Mouse (Mus musculus) cerebellum, adult 2 months (tissue): ENCODE measurements at regions not wholly inside any gene's neighbourhood (a gene's known extent, or its start where the extent isn't known, plus 50 kb on each side); places are given as distances from the start of the nearest gene placed in this dataset.
A peak's percentile ranks its signal among the peaks of the same experiment; 100 is the strongest.

ENCODE experiments used
- DNase-seq, 2 experiments: peaks; one replicate each; pipeline ENCODE4 v3.0.0; 2021
- H3K27ac ChIP-seq: fragments of 200-500 bp; 2 replicates; pipeline ENCODE4 v1.5.1; 2012; ENCODE audit warnings: low read length, control low read depth, inconsistent platforms; ENCODE audit not compliant: insufficient read depth
- H3K27me3 ChIP-seq: fragments of 200-500 bp; 2 replicates; pipeline ENCODE4 v1.6.1; 2012; ENCODE audit warnings: inconsistent platforms, mild to moderate bottlenecking, low read length, moderate library complexity; ENCODE audit not compliant: control insufficient read depth, insufficient read depth
- H3K4me1 ChIP-seq: fragments of 200-500 bp; 2 replicates; pipeline ENCODE4 v1.6.1; 2011; ENCODE audit warnings: low read length; ENCODE audit not compliant: control insufficient read depth, insufficient read depth
- H3K4me3 ChIP-seq: fragments of 200-500 bp; replicated peaks from 2 replicates; pipeline ENCODE3; 2011; ENCODE audit warnings: mild to moderate bottlenecking, low read depth, low read length, control low read depth; ENCODE audit not compliant: insufficient read depth
- CTCF ChIP-seq: fragments of 200-500 bp; IDR thresholded peaks from 2 replicates; pipeline ENCODE4 v1.5.1; 2011; ENCODE audit warnings: low read depth, mild to moderate bottlenecking, control low read depth, low read length, moderate library complexity, borderline replicate concordance; ENCODE audit not compliant: insufficient read depth
- POLR2A ChIP-seq: fragments of 200-500 bp; IDR thresholded peaks from 2 replicates; pipeline ENCODE4 v1.6.1; 2011; ENCODE audit warnings: low read length, control low read depth, borderline replicate concordance; ENCODE audit not compliant: insufficient read depth
- WGBS: fragments of 180-500 bp; shearing (Covaris S2); methylation state at CpG from one replicate; pipeline ENCODE4 v1.1.7; 2018; 5-methylcytosine and 5-hydroxymethylcytosine counted together

GRCm38 (mm10) chr10:66953248-66953975, 142.5 kb upstream of the Jmjd1c start:
- DNase-seq = peak in 1 of 2 experiments; percentile 41
- H3K27me3 ChIP-seq = no peaks in the 10 kb centered on the region
- H3K4me1 ChIP-seq = peaks cover 3% of the 10 kb centered on the region; the same call in 1 of the 2 replicates
- no peak overlapping the region for H3K4me3 ChIP-seq
- 64% methylated on average over 10 of the region's 10 CpGs for WGBS
- TF ChIP-seq CTCF = no peak
- TF ChIP-seq POLR2A = no peak
- no peak overlapping the region for H3K27ac ChIP-seq

- no peak overlapping the region for H3K27ac ChIP-seq
- TF ChIP-seq CTCF (no peak), POLR2A (no peak)
- 44% methylated on average over 4 of the region's 4 CpGs for WGBS
- DNase-seq = peak in 1 of 2 experiments; percentile 21
- no peaks in the 10 kb centered on the region for H3K27me3 ChIP-seq
- H3K4me1 ChIP-seq = peaks cover 3% of the 10 kb centered on the region; the same call in 1 of the 2 replicates
- no peak overlapping the region for H3K4me3 ChIP-seq
Measured at GRCm38 (mm10) chr10:66953976-66954505, 141.9 kb upstream of the Jmjd1c start.

- 85% methylated on average over 5 of the region's 5 CpGs for WGBS
- DNase-seq = no peak
- Histone ChIP-seq H3K4me1 (peaks cover 3% of the 10 kb centered on the region; the same call in 1 of the 2 replicates), H3K4me3 (no peak overlapping the region), H3K27me3 (no peaks in the 10 kb centered on the region), H3K27ac (no peak overlapping the region)
- no peak for TF ChIP-seq CTCF
- no peak for TF ChIP-seq POLR2A
Measured at GRCm38 (mm10) chr10:66955430-66955829, 140.5 kb upstream of the Jmjd1c start.

GRCm38 (mm10) chr10:66956619-66957018, 139.3 kb upstream of the Jmjd1c start:
- H3K27me3 ChIP-seq = no peaks in the 10 kb centered on the region
- no peak for DNase-seq
- no peak overlapping the region for H3K27ac ChIP-seq
- H3K4me3 ChIP-seq = no peak overlapping the region
- H3K4me1 ChIP-seq = peaks cover 3% of the 10 kb centered on the region; the same call in 1 of the 2 replicates
- TF ChIP-seq CTCF = no peak
- 97% methylated on average over 4 of the region's 4 CpGs for WGBS

GRCm38 (mm10) chr10:66957373-66957772, 138.6 kb upstream of the Jmjd1c start:
- Histone ChIP-seq H3K4me3 (no peak overlapping the region), H3K4me1 (peaks cover 3% of the 10 kb centered on the region; the same call in 1 of the 2 replicates), H3K27ac (no peak overlapping the region), H3K27me3 (no peaks in the 10 kb centered on the region)
- 84% methylated on average over 4 of the region's 4 CpGs for WGBS
- no peak for DNase-seq
- TF ChIP-seq CTCF (no peak), POLR2A (no peak)
